Mouse (Mus musculus) embryonic fibroblast, embryonic 13.5 days (primary cell): Measurements from ENCODE around the gene Pate2.

Experiments used
- CTCF ChIP-seq: IDR thresholded peaks from 2 replicates; pipeline ENCODE4 v1.5.1; 2011; ENCODE audit warnings: mild to moderate bottlenecking, control low read depth, low read length, moderate library complexity, borderline replicate concordance; ENCODE audit not compliant: insufficient read depth
- POLR2A ChIP-seq: IDR thresholded peaks from 2 replicates; pipeline ENCODE4 v1.6.1; 2011; ENCODE audit warnings: low read depth, mild to moderate bottlenecking, control low read depth, low read length, moderate library complexity

- no peak for TF ChIP-seq CTCF
- no peak for TF ChIP-seq POLR2A
Measured at GRCm38 (mm10) chr9:35574416-35574815, 4.3 kb downstream of the Pate2 start.
